Mouse (Mus musculus) thymus, adult 2 months (tissue): Measurements from ENCODE around the gene Podnl1. TPM values are rescaled to one million over a fixed set of nuclear protein-coding genes. Genes with fewer than 3 reads are reported as not detected.

Experiments
- DNase-seq: peaks from one replicate; pipeline ENCODE4 v3.0.0; 2021
- H3K27ac ChIP-seq: fragments of 200-500 bp; 2 replicates; pipeline ENCODE4 v1.5.1; 2012; ENCODE audit warnings: low read length, control low read depth; ENCODE audit not compliant: control insufficient read depth, insufficient read depth
- H3K27me3 ChIP-seq: fragments of 200-500 bp; 2 replicates; pipeline ENCODE4 v1.6.1; 2012; ENCODE audit warnings: mild to moderate bottlenecking, low read length, moderate library complexity, mixed read lengths; ENCODE audit not compliant: control insufficient read depth, insufficient read depth
- H3K36me3 ChIP-seq: fragments of 200-500 bp; 2 replicates; pipeline ENCODE4 v1.6.1; 2012; ENCODE audit warnings: mild to moderate bottlenecking, low read length, moderate library complexity; ENCODE audit not compliant: control insufficient read depth, insufficient read depth
- H3K4me1 ChIP-seq: fragments of 200-500 bp; replicated peaks from 2 replicates; pipeline ENCODE4 v1.6.1; 2012; ENCODE audit warnings: low read length; ENCODE audit not compliant: control insufficient read depth, insufficient read depth
- H3K4me3 ChIP-seq: fragments of 200-500 bp; 2 replicates; pipeline ENCODE4 v1.5.1; 2012; ENCODE audit warnings: mild to moderate bottlenecking, low read length, control low read depth, moderate library complexity; ENCODE audit not compliant: control insufficient read depth, insufficient read depth
- CTCF ChIP-seq: fragments of 200-500 bp; IDR thresholded peaks from 2 replicates; pipeline ENCODE4 v1.5.1; 2012; ENCODE audit warnings: mild to moderate bottlenecking, control low read depth, low read length, moderate library complexity, borderline replicate concordance; ENCODE audit not compliant: control insufficient read depth, poor library complexity, insufficient read depth; ENCODE audit errors: extremely low read depth
- POLR2A ChIP-seq: fragments of 200-500 bp; IDR thresholded peaks from 2 replicates; pipeline ENCODE4 v1.6.1; 2012; ENCODE audit warnings: mild to moderate bottlenecking, low read length, control low read depth, moderate library complexity; ENCODE audit not compliant: control insufficient read depth, poor library complexity, insufficient read depth; ENCODE audit errors: extremely low read depth
- WGBS: fragments of 180-500 bp; shearing (Covaris S2); methylation state at CpG from one replicate; pipeline ENCODE4 v1.1.7; 2018; 5-methylcytosine and 5-hydroxymethylcytosine counted together
- polyA plus RNA-seq: library from polyadenylated mRNA; depleted of rRNA; stranded (reverse); fragments of >200 nt; gene quantifications from 2 replicates; pipeline ENCODE4 v1.2.3, GENCODE M21; 2012; rRNA removed

Podnl1 gene
- polyA plus RNA-seq, 1 experiment: 6.6 TPM

- Histone ChIP-seq H3K4me3 (peak overlapping the region; percentile 16), H3K27ac (peak overlapping the region; percentile 13; the same call in 1 of the 2 replicates), H3K27me3 (no peaks in the 10 kb centered on the region), H3K36me3 (no peaks in the 10 kb centered on the region), H3K4me1 (peaks cover 58% of the 10 kb centered on the region)
- TF ChIP-seq POLR2A: peak; percentile 55; the same call in 1 of the 2 replicates
- no peak for TF ChIP-seq CTCF
- 15% methylated on average over 16 of the region's 16 CpGs for WGBS
- DNase-seq: peak; percentile 76
Observed at GRCm38 (mm10) chr8:84180530-84181190, 54.9 kb downstream of the Podnl1 start.

Other genes with a start within 250 kb of the Podnl1 start
- gene Adgrl1, start 225.9 kb upstream of the Podnl1 start, polyA plus RNA-seq: 170 and 184 TPM in 2 replicates
- 0.75 and 1.1 TPM in 2 replicates for gene Gm10644, start 170.8 kb upstream of the Podnl1 start, polyA plus RNA-seq
- gene Asf1b, start 170.5 kb upstream of the Podnl1 start, polyA plus RNA-seq: 170 and 243 TPM in 2 replicates
- gene Prkaca, start 153.0 kb upstream of the Podnl1 start, polyA plus RNA-seq: 57.8 and 59.0 TPM in 2 replicates
- gene Samd1, start 128.3 kb upstream of the Podnl1 start, polyA plus RNA-seq: 153 and 190 TPM in 2 replicates
- 1.1 and 1.2 TPM in 2 replicates for gene 1700067K01Rik, start 124.5 kb upstream of the Podnl1 start, polyA plus RNA-seq
- gene 2210011C24Rik, start 113.8 kb upstream of the Podnl1 start, polyA plus RNA-seq: 0.32 and 0.43 TPM in 2 replicates
- gene Palm3, start 104.5 kb upstream of the Podnl1 start, polyA plus RNA-seq: 0.32 and 0.43 TPM in 2 replicates
- 82.6 and 84.0 TPM in 2 replicates for gene Il27ra, start 83.4 kb upstream of the Podnl1 start, polyA plus RNA-seq
- 7.1 and 9.1 TPM in 2 replicates for gene Rln3, start 81.0 kb upstream of the Podnl1 start, polyA plus RNA-seq
- gene Gm10643, start 60.9 kb upstream of the Podnl1 start, polyA plus RNA-seq: 0.36 and 0.45 TPM in 2 replicates
- gene Rfx1, start 59.2 kb upstream of the Podnl1 start, polyA plus RNA-seq: 76.1 and 88.8 TPM in 2 replicates
- gene Dcaf15, start 21.2 kb upstream of the Podnl1 start, polyA plus RNA-seq: 190 and 211 TPM in 2 replicates
- 49.8 and 54.6 TPM in 2 replicates for gene Cc2d1a, start 21.9 kb downstream of the Podnl1 start, polyA plus RNA-seq
- gene 4930432K21Rik, start 22.0 kb downstream of the Podnl1 start, polyA plus RNA-seq: 1.9 and 2.4 TPM in 2 replicates
- 5.5 and 8.5 TPM in 2 replicates for gene Nanos3, start 59.2 kb downstream of the Podnl1 start, polyA plus RNA-seq
- 53.0 and 59.0 TPM in 2 replicates for gene Zswim4, start 111.1 kb downstream of the Podnl1 start, polyA plus RNA-seq
- gene D8Ertd738e, start 123.7 kb downstream of the Podnl1 start, polyA plus RNA-seq: 159 and 193 TPM in 2 replicates
- gene Mri1, start 131.3 kb downstream of the Podnl1 start, polyA plus RNA-seq: 89.6 and 107 TPM in 2 replicates
- gene Ccdc130, start 144.4 kb downstream of the Podnl1 start, polyA plus RNA-seq: 63.1 and 65.3 TPM in 2 replicates